Mouse (Mus musculus) embryonic facial prominence, embryonic 12.5 days (tissue): ENCODE data around the gene Klhl15. TPM values are rescaled to one million over a fixed set of nuclear protein-coding genes. Genes with fewer than 3 reads are reported as not detected.

Experiments
- ATAC-seq: fragments of 200-750 bp; cut with Nextera tagmentation; 2 replicates; pipeline ENCODE4 v1.8.0; 2017; ENCODE audit not compliant: insufficient number of reproducible peaks, insufficient read depth, low FRiP score, low TSS enrichment
- H3K27ac ChIP-seq: fragments of 300-500 bp; sonication (generic); 2 replicates; pipeline ENCODE4 v1.5.1; 2016; ENCODE audit warnings: mild to moderate bottlenecking
- H3K27me3 ChIP-seq: fragments of 300-500 bp; sonication (generic); 2 replicates; pipeline ENCODE4 v1.6.1; 2016; ENCODE audit warnings: mild to moderate bottlenecking, moderate library complexity
- H3K36me3 ChIP-seq: fragments of 300-500 bp; sonication (generic); 2 replicates; pipeline ENCODE4 v1.6.1; 2016; ENCODE audit warnings: mild to moderate bottlenecking
- H3K4me1 ChIP-seq: fragments of 300-500 bp; sonication (generic); 2 replicates; pipeline ENCODE4 v1.6.1; 2016
- H3K4me2 ChIP-seq: fragments of 300-500 bp; sonication (generic); replicated peaks from 2 replicates; pipeline ENCODE4 v1.6.1; 2016; ENCODE audit warnings: mild to moderate bottlenecking, moderate library complexity
- H3K4me3 ChIP-seq: fragments of 300-500 bp; sonication (generic); 2 replicates; pipeline ENCODE4 v1.5.1; 2016; ENCODE audit warnings: mild to moderate bottlenecking
- H3K9ac ChIP-seq: fragments of 300-500 bp; sonication (generic); 2 replicates; pipeline ENCODE4 v1.6.1; 2016; ENCODE audit warnings: mild to moderate bottlenecking, moderate library complexity
- H3K9me3 ChIP-seq: fragments of 300-500 bp; sonication (generic); 2 replicates; pipeline ENCODE4 v1.6.1; 2016; ENCODE audit warnings: mild to moderate bottlenecking, moderate library complexity
- WGBS: fragments of 180-500 bp; shearing (Covaris S2); methylation state at CpG from one replicate; pipeline ENCODE4 v1.1.7; 2016; 5-methylcytosine and 5-hydroxymethylcytosine counted together
- microRNA-seq: library from miRNA; unstranded; fragments of <30 nt; microRNA quantifications from one replicate; pipeline ENCODE4, GENCODE M21; 2017
- polyA plus RNA-seq: library from polyadenylated mRNA; unstranded; fragments of >200 nt; fragmentation: Nextera tagmentation; extraction: Ambion mirVana; gene quantifications from 2 replicates; pipeline ENCODE4 v1.2.1, GENCODE M21; 2016

Gene Klhl15
- polyA plus RNA-seq, 1 experiment from 2014 or later = 13.2 TPM

DNA sequence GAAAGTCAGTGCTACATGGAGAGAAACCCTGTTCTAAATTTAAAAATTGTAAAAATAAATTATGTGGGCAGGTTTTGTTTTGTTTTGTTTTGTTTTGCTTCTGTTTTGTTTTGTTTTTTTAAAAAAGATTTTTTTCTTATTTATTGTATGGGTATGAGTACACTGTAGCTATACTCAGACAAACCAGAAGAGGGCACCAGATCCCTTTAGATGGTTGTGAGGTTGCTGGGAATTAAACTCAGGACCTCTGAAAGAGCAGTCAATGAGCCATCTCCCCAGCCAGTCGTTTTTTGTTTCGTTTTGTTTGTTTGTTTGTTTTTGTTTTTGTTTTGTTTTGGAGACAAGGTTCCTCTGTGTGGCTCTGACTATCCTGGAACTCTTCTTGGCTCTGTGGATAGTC is 54.5 kb downstream of the Klhl15 start:
- H3K9ac ChIP-seq = no peak overlapping the region
- H3K36me3 ChIP-seq = no peaks in the 10 kb centered on the region
- no peaks in the 10 kb centered on the region for H3K9me3 ChIP-seq
- no peak overlapping the region for H3K27ac ChIP-seq
- no peak overlapping the region for H3K4me2 ChIP-seq
- 0 out of 2 replicates have a peak, but pooled peaks cover 3% of the 10 kb centered on the region for H3K27me3 ChIP-seq
- no peak for ATAC-seq
- no peaks in the 10 kb centered on the region for H3K4me1 ChIP-seq
- H3K4me3 ChIP-seq = no peak overlapping the region
- 16% methylated on average over 2 of the region's 2 CpGs for WGBS

DNA sequence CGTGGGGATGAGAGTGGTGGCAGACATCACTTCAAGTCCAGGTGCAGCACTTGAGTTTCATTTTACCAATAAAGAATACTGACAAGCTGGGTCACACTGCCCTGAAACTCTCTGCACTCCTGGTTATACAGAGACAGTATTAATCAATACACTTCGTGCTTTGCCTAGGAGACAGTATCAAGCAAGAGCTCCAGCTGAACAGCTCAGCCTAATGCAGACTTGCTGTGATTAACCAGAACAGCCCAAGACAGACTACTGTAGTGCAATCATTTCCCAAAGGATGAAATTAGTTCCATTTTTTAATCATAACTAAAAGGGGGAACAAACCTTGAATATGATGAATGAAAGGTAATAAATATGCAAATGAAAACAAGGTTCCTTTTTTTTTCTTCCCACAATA is 68.5 kb downstream of the Klhl15 start:
- H3K9ac ChIP-seq = no peak overlapping the region
- 62% methylated on average over 2 of the region's 2 CpGs for WGBS
- no peak overlapping the region for H3K4me2 ChIP-seq
- H3K9me3 ChIP-seq = no peaks in the 10 kb centered on the region
- no peak overlapping the region for H3K27ac ChIP-seq
- peaks cover 40% of the 10 kb centered on the region for H3K27me3 ChIP-seq
- no peak overlapping the region for H3K4me3 ChIP-seq
- H3K36me3 ChIP-seq = no peaks in the 10 kb centered on the region
- H3K4me1 ChIP-seq = no peaks in the 10 kb centered on the region
- no peak for ATAC-seq

DNA sequence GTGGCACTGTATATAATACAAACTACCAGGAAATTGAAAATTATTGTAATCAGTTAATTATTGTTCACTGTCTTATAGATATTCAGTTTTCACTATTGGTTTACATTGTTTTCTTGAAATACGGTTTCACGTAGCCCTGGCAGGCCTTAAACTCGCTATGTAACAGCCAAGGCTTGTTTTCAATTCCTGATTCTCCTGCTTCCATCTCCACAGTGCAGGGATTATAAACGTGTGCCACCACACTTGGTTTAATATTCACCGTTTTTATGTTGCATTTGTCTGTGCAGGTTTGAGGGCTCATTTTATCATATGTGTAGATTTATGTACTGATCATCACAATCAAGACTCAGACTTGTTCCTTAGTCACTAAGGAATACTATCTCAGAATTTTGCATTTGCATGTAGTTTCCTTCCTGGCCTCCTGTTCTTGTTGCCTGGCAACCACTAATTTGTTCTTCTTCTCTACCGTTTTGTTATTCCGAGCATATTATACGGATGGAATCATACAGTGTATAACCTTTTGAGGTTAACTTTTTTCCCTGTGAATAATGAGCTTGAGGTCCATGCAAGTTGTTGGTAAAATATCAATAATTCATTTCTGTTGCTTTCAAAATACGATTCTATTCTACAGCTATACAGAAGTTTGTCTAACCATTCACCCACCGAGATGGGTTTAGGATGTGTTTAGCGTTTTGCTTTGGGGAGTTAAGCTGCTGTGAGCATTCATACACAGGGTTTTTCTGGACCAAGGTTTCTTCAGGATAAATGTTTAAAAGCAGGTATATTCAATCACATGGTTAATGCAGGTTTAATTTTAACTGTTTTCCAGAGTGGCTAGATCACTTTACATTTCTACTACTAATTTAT is 86.9 kb downstream of the Klhl15 start:
- WGBS = 75% methylated on average over 11 of the region's 11 CpGs
- H3K9me3 ChIP-seq = no peaks in the 10 kb centered on the region

More for the DNA sequence above, 86.9 kb downstream of the Klhl15 start:
- H3K27me3 ChIP-seq = peaks cover 30% of the 10 kb centered on the region
- no peaks in the 10 kb centered on the region for H3K36me3 ChIP-seq
- H3K4me1 ChIP-seq = no peaks in the 10 kb centered on the region
- no peak for ATAC-seq
- no peak overlapping the region for H3K4me3 ChIP-seq
- no peak overlapping the region for H3K27ac ChIP-seq
- H3K4me2 ChIP-seq = no peak overlapping the region
- no peak overlapping the region for H3K9ac ChIP-seq

Small RNA genes within 50 kb of the gene (microRNA-seq; reads per million reads assigned to microRNA genes)
- not detected for gene Mir7673

Other genes starting within 250 kb of the Klhl15 start
- 27.9 and 31.2 TPM in 2 replicates for gene Zfx, start 110.9 kb upstream of the Klhl15 start, polyA plus RNA-seq
- gene Eif2s3x, start 21.7 kb upstream of the Klhl15 start, polyA plus RNA-seq = 89.2 and 90.7 TPM in 2 replicates
- gene Fam90a1b, start 132.2 kb downstream of the Klhl15 start, polyA plus RNA-seq = 0.15 TPM in 1 of 2 replicates, not detected in the other
- 92.1 and 93.4 TPM in 2 replicates for gene Apoo, start 132.5 kb downstream of the Klhl15 start, polyA plus RNA-seq